Mouse (Mus musculus) limb, embryonic 14.5 days (tissue): Measurements from ENCODE around the gene Wars2. TPM values are rescaled to one million over a fixed set of nuclear protein-coding genes. Genes with fewer than 3 reads are reported as not detected.

Experiments used
- ATAC-seq: fragments of 200-750 bp; cut with Nextera tagmentation; 2 replicates; pipeline ENCODE4 v1.8.0; 2017; ENCODE audit warnings: low read depth, moderate number of reproducible peaks, moderate TSS enrichment; ENCODE audit not compliant: low FRiP score
- DNase-seq: peaks from one replicate; pipeline ENCODE4 v3.0.0-alpha.2; 2015; ENCODE audit warnings: low spot score
- H3K27ac ChIP-seq: fragments of 300-500 bp; sonication (generic); replicated peaks from 2 replicates; pipeline ENCODE4 v1.5.1; 2014; ENCODE audit warnings: low read depth, mild to moderate bottlenecking, low read length, moderate library complexity, mixed read lengths
- H3K27me3 ChIP-seq: fragments of 300-500 bp; sonication (generic); 2 replicates; pipeline ENCODE4 v1.6.1; 2014; ENCODE audit warnings: low read length, mixed read lengths; ENCODE audit not compliant: control insufficient read depth, insufficient read depth
- H3K36me3 ChIP-seq: fragments of 300-500 bp; sonication (generic); 2 replicates; pipeline ENCODE4 v1.6.1; 2014; ENCODE audit warnings: mild to moderate bottlenecking, low read length, moderate library complexity, mixed read lengths; ENCODE audit not compliant: control insufficient read depth, insufficient read depth
- H3K4me1 ChIP-seq: fragments of 300-500 bp; sonication (generic); 2 replicates; pipeline ENCODE4 v1.6.1; 2014; ENCODE audit warnings: antibody characterized with exemption, low read length, mixed read lengths; ENCODE audit not compliant: control insufficient read depth, insufficient read depth
- H3K4me2 ChIP-seq: fragments of 300-500 bp; sonication (generic); replicated peaks from 2 replicates; pipeline ENCODE4 v1.6.1; 2014; ENCODE audit warnings: low read depth, mild to moderate bottlenecking, low read length, moderate library complexity; ENCODE audit not compliant: severe bottlenecking
- H3K4me3 ChIP-seq: fragments of 300-500 bp; sonication (generic); replicated peaks from 2 replicates; pipeline ENCODE4 v1.5.1; 2014; ENCODE audit warnings: low read length
- H3K9ac ChIP-seq: fragments of 300-500 bp; sonication (generic); 2 replicates; pipeline ENCODE4 v1.6.1; 2014; ENCODE audit warnings: mild to moderate bottlenecking, low read depth, low read length, moderate library complexity; ENCODE audit not compliant: severe bottlenecking
- H3K9me3 ChIP-seq: fragments of 300-500 bp; sonication (generic); 2 replicates; pipeline ENCODE4 v1.6.1; 2016; ENCODE audit warnings: low read length; ENCODE audit not compliant: control insufficient read depth
- POLR2A ChIP-seq: fragments of 200-500 bp; IDR thresholded peaks from 2 replicates; pipeline ENCODE4 v1.8.0; 2012; ENCODE audit warnings: inconsistent platforms, mild to moderate bottlenecking, moderate library complexity, borderline replicate concordance; ENCODE audit not compliant: insufficient read depth, insufficient read length; ENCODE audit errors: extremely low read depth
- WGBS: fragments of 180-500 bp; shearing (Covaris S2); extraction: QIAGEN DNeasy Blood & Tissue Kit; methylation state at CpG from one replicate; pipeline ENCODE4 v1.1.7; 2014; 5-methylcytosine and 5-hydroxymethylcytosine counted together
- polyA plus RNA-seq, 2 experiments: library from polyadenylated mRNA; depleted of rRNA in 1 of 2; stranded (reverse) in 1 of 2; unstranded in 1 of 2; fragments of >200 nt; fragmentation: Nextera tagmentation in 1 of 2; extraction: Ambion mirVana in 1 of 2; gene quantifications; 2 replicates each; pipeline versions ENCODE4 v1.2.1 to v1.2.3; 2012 to 2014

The Wars2 gene
- polyA plus RNA-seq, 2 experiments, result 8.7 to 10.9 TPM

GRCm38 (mm10) chr3:99253497-99254451, 112.9 kb downstream of the Wars2 start:
- WGBS, result under 1% methylated on average over 61 of the region's 73 CpGs
- peak overlapping the region; percentile 72 for H3K4me2 ChIP-seq
- H3K4me3 ChIP-seq, result peak overlapping the region; percentile 80
- peaks cover 19% of the 10 kb centered on the region for H3K36me3 ChIP-seq
- H3K9me3 ChIP-seq, result no peaks in the 10 kb centered on the region
- no peak for DNase-seq
- peak; percentile 45 for ATAC-seq
- H3K27ac ChIP-seq, result peak overlapping the region; percentile 98
- H3K27me3 ChIP-seq, result peaks cover 11% of the 10 kb centered on the region; the same call in 1 of the 2 replicates
- TF ChIP-seq POLR2A, result no peak
- H3K9ac ChIP-seq, result peak overlapping the region; percentile 98
- peaks cover 38% of the 10 kb centered on the region for H3K4me1 ChIP-seq

GRCm38 (mm10) chr3:99254559-99255151, 113.8 kb downstream of the Wars2 start:
- 2% methylated on average over 15 of the region's 15 CpGs for WGBS
- peak overlapping the region; percentile 80 for H3K4me3 ChIP-seq
- peak; percentile 71 for DNase-seq
- H3K27ac ChIP-seq, result peak overlapping the region; percentile 98
- ATAC-seq, result 0 out of 2 replicates have a peak, but pooled peaks have one; percentile 17
- peaks cover 32% of the 10 kb centered on the region for H3K4me1 ChIP-seq
- peaks cover 19% of the 10 kb centered on the region for H3K36me3 ChIP-seq
- no peak for TF ChIP-seq POLR2A
- peak overlapping the region; percentile 98 for H3K9ac ChIP-seq
- H3K4me2 ChIP-seq, result peak overlapping the region; percentile 72
- no peaks in the 10 kb centered on the region for H3K9me3 ChIP-seq
- peaks cover 12% of the 10 kb centered on the region for H3K27me3 ChIP-seq

GRCm38 (mm10) chr3:99255411-99256365, 114.8 kb downstream of the Wars2 start:
- H3K4me2 ChIP-seq, result peak overlapping the region; percentile 72
- DNase-seq (no peak), ATAC-seq (no peak)
- 11% methylated on average over 11 of the region's 11 CpGs for WGBS
- peaks cover 23% of the 10 kb centered on the region for H3K4me1 ChIP-seq
- peak overlapping the region; percentile 98 for H3K9ac ChIP-seq
- H3K36me3 ChIP-seq, result peaks cover 19% of the 10 kb centered on the region
- no peak for TF ChIP-seq POLR2A
- peaks cover 17% of the 10 kb centered on the region for H3K27me3 ChIP-seq
- H3K9me3 ChIP-seq, result no peaks in the 10 kb centered on the region
- H3K27ac ChIP-seq, result peak overlapping the region; percentile 98
- peak overlapping the region; percentile 80 for H3K4me3 ChIP-seq

GRCm38 (mm10) chr3:99256366-99256750, 115.5 kb downstream of the Wars2 start:
- no peak for DNase-seq
- Histone ChIP-seq H3K4me3 (peak overlapping the region; percentile 80), H3K4me2 (peak overlapping the region; percentile 72), H3K27ac (peak overlapping the region; percentile 98), H3K9ac (peak overlapping the region; percentile 98), H3K4me1 (peaks cover 28% of the 10 kb centered on the region), H3K27me3 (peaks cover 12% of the 10 kb centered on the region), H3K9me3 (no peaks in the 10 kb centered on the region), H3K36me3 (peaks cover 19% of the 10 kb centered on the region)
- WGBS, result 7% methylated on average over 11 of the region's 11 CpGs
- no peak for ATAC-seq
- TF ChIP-seq POLR2A, result no peak

- H3K27me3 ChIP-seq, result peaks cover 12% of the 10 kb centered on the region
- no peak for ATAC-seq
- no peak for TF ChIP-seq POLR2A
- peak overlapping the region; percentile 98 for H3K9ac ChIP-seq
- 3% methylated on average over 20 of the region's 20 CpGs for WGBS
- no peaks in the 10 kb centered on the region for H3K9me3 ChIP-seq
- peak overlapping the region; percentile 98 for H3K27ac ChIP-seq
- H3K4me3 ChIP-seq, result peak overlapping the region; percentile 80
- H3K36me3 ChIP-seq, result peaks cover 19% of the 10 kb centered on the region
- H3K4me1 ChIP-seq, result peaks cover 29% of the 10 kb centered on the region
- DNase-seq, result no peak
- H3K4me2 ChIP-seq, result peak overlapping the region; percentile 72
These were observed 115.9 kb downstream of the Wars2 start for GRCm38 (mm10) chr3:99256766-99257165.
